Mouse (Mus musculus) cortical plate, adult 2 months (tissue): Measurements from ENCODE around the gene Ptpn7.

ENCODE experiments used
- CTCF ChIP-seq: fragments of 200-500 bp; IDR thresholded peaks from 2 replicates; pipeline ENCODE4 v1.5.1; 2011; ENCODE audit warnings: mild to moderate bottlenecking, control low read depth, low read length; ENCODE audit not compliant: insufficient read depth; ENCODE audit errors: extremely low read depth
- POLR2A ChIP-seq: fragments of 200-500 bp; IDR thresholded peaks from 2 replicates; pipeline ENCODE4 v1.6.1; 2011; ENCODE audit warnings: mild to moderate bottlenecking, low read length, control low read depth; ENCODE audit not compliant: insufficient read depth; ENCODE audit errors: extremely low read depth

DNA sequence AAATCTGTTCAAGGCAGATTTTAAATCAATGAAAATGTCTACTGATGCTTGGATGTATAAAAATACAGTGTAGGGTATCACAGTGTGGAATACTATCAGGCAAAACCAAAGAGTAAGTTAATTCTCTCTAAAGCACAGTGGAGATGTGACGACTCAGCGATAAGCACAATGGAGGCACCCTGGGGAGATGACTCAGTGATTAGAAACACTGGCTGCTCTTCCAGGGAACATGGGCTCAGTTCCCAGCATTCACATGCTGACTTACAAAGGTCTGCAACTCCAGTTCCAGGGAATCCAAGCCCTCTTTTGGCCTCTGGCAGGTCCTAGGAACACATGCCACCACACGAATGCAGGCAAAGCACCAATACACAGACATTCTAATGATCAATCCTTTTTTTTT is 55.7 kb downstream of the Ptpn7 start:
- TF ChIP-seq POLR2A (no peak), CTCF (no peak)
